Mouse (Mus musculus): ENCODE data around the gene Tm9sf1. TPM values are rescaled to one million over a fixed set of nuclear protein-coding genes. Genes with fewer than 3 reads are reported as not detected.
A peak's percentile ranks its signal among the peaks of the same experiment; 100 is the strongest.

Tm9sf1 gene
- polyA plus RNA-seq, 1 experiment from 2014 or later = 58.5 TPM

DNA sequence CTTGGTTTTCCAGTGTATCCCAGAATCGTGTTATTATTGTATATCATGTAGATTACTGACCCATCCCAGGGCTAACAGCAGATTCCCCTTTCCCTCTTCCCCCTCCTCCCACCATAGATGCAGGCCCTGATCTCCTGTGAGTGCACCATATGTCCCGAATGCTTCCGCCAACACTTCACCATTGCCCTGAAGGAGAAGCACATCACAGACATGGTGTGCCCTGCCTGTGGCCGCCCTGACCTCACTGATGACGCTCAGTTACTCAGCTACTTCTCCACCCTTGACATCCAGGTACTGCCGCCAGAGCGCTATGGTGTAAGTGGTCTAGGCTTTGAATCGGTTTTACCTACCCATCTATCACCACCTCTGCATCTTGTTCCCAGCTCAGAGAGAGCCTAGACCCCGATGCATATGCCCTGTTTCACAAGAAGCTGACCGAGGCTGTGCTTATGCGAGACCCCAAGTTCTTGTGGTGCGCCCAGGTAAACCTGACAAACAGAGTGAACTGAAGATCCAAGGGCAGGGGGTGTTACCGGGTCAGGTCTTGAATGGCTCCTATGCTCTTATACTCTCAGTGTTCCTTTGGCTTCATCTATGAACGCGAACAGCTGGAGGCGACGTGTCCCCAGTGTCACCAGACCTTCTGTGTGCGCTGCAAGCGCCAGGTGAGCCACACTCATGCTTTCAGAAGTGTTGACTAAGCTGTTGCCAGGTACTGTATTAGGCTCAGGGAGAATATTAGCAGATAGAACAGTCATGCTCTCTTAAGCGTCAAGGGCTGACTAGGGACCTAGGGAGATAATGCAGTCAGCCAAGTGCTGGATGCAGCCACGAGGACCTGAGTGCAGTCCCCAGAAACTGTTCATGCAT is 44.9 kb downstream of the Tm9sf1 start:
- Histone ChIP-seq H3K27ac (no peak overlapping the region), H3K27me3 (no peaks in the 10 kb centered on the region), H3K36me3 (peaks cover 92% of the 10 kb centered on the region), H3K4me3 (no peak overlapping the region), H3K4me2 (no peak overlapping the region), H3K9ac (no peak overlapping the region), H3K9me3 (no peaks in the 10 kb centered on the region), H3K4me1 (replicated peaks) (peaks cover 10% of the 10 kb centered on the region)
- no peak for ATAC-seq (ENCODE audit: low FRiP score)
- 95% methylated on average over 21 of the region's 21 CpGs for WGBS

DNA sequence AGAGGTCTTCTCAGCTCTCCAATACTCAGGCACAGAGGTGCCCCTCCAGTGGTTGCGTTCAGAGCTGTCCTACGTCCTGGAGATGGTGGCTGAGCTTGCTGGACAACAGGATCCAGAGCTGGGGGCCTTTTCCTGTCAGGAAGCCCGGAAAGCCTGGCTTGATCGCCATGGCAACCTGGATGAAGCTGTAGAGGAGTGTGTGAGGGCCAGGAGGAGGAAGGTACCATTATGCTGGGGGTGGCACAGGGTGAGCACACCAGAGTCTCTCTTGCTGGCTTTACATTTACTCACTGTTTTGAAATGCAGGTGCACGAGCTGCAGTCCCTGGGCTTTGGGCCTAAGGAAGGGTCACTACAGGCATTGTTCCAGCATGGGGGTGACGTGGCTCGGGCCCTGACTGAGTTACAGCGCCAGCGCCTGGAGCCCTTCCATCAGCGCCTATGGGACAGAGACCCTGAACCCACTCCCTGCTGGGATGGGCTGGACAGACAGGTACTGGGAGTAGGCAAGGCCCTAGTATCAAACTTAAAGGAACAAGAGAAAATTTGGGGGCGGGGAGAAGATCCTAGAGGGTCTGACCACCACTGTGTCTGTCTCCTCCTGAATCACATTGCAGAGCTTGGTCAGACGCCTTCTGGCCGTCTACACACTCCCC is 47.4 kb downstream of the Tm9sf1 start:
- Histone ChIP-seq H3K4me2 (no peak overlapping the region), H3K27me3 (no peaks in the 10 kb centered on the region), H3K9me3 (no peaks in the 10 kb centered on the region), H3K36me3 (peaks cover 69% of the 10 kb centered on the region), H3K9ac (no peak overlapping the region), H3K4me3 (no peak overlapping the region), H3K4me1 (replicated peaks) (peaks cover 26% of the 10 kb centered on the region), H3K27ac (no peak overlapping the region)
- no peak for ATAC-seq (ENCODE audit: low FRiP score)
- 72% methylated on average over 13 of the region's 13 CpGs for WGBS

DNA sequence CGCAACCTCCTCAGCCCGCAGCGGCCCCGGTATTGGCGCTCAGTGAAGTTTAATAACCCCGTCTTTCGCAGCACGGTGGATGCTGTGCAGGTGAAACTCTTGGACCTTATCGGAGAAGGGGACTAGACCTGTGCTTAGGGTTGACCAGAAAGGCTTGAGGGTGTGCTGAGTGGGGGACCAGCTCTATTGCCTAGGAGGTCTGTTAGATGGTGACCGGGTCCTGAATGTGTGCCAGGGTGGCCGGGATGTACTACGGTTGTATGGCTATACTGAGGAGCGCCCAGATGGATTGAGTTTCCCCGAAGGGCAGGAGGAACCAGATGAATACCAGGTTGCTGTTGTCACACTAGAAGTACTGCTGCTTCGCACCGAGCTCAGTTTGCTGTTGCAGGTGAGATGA is 51.4 kb downstream of the Tm9sf1 start:
- Histone ChIP-seq H3K27me3 (no peaks in the 10 kb centered on the region), H3K27ac (peak overlapping the region; percentile 94), H3K4me1 (replicated peaks) (peaks cover 42% of the 10 kb centered on the region), H3K4me2 (peak overlapping the region; percentile 87), H3K9me3 (no peaks in the 10 kb centered on the region), H3K4me3 (peak overlapping the region; percentile 96), H3K9ac (peak overlapping the region; percentile 94), H3K36me3 (peaks cover 45% of the 10 kb centered on the region)
- no peak for ATAC-seq (ENCODE audit: low FRiP score)
- WGBS = 8% methylated on average over 16 of the region's 16 CpGs

DNA sequence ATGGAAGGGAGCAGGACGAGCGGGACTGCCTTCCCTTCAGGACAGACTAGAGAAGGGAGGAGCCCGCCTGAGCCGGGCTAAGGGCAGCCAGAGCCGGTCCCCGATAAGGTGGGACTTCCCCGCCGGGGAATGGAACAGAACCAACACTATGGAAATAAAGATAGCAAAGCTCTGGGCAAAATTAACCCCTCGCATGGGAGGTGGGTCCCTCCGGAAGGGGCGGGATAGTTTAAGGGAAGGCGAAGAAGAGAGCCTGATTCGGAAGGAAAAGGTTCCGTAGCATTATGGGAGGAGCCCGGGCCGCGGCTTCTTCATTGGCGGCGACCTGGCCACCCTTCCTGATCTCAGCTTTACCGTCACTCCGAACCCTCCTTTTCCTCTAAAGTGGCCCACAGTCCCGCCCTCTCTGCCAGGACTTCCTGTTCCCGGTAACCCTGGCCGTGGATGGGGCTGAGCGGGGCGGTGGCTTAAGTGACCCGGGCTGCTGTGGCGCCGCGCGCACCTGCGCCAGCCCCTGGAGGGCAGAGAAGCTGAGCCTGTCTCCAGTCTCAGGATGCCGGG is 52.2 kb downstream of the Tm9sf1 start, which contains the start of gene Rnf31:
Gene Rnf31 (plus strand): TSS at position 378 of the 561 bp plus-strand sequence.
- WGBS = under 1% methylated on average over 33 of the region's 33 CpGs
- Histone ChIP-seq H3K9ac (peak within 1 kb of the TSS; percentile 94), H3K9me3 (no peaks in the 10 kb centered on the region), H3K4me1 (replicated peaks) (peaks cover 42% of the 10 kb centered on the region), H3K4me3 (peak within 1 kb of the TSS; percentile 96), H3K36me3 (peaks cover 43% of the 10 kb centered on the region), H3K27ac (peak within 1 kb of the TSS; percentile 94), H3K27me3 (no peaks in the 10 kb centered on the region), H3K4me2 (peak within 1 kb of the TSS; percentile 87)
- peak; percentile 92 for ATAC-seq (ENCODE audit: low FRiP score)

DNA sequence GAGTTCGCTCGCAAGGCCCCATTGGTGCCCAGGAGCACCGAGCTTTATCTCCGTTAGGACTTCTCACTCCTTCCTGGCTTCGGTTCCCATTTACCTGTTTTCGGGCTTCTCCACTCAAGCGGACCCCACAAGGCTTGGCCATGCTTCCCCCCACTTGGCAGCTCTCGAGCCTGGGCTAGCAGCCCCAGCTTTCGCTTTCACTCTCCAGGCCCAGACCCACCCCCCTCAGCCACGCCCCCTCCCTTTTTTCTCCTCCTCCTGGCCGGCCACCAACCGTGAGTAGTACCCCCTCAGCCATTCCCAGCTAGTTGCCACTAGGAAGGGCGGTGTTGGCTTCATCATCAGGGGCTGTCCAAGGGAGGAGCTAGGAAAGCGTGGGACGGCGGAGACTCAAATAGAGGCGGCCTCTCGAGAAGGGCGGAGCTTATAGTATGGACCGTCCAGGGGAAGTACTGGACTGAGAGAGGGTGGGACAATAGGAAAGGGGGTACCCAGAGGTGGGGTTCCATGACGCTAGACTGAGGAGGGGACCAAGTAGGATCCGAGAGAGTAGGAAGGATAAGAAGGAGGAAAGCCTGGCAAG is 52.8 kb downstream of the Tm9sf1 start, which contains the start of gene Psme2:
Gene Psme2 (minus strand): TSS at position 366 of the 583 bp plus-strand sequence.
- ATAC-seq (ENCODE audit: low FRiP score) = peak; percentile 97
- WGBS = 0% methylated on average over 22 of the region's 22 CpGs
- H3K4me1 ChIP-seq (replicated peaks) = peaks cover 41% of the 10 kb centered on the region
- H3K27me3 ChIP-seq = 0 out of 2 replicates have a peak, but pooled peaks cover under 1% of the 10 kb centered on the region
- H3K4me2 ChIP-seq = peak within 1 kb of the TSS; percentile 87
- peak within 1 kb of the TSS; percentile 94 for H3K9ac ChIP-seq
- H3K9me3 ChIP-seq = no peaks in the 10 kb centered on the region
- H3K4me3 ChIP-seq = peak within 1 kb of the TSS; percentile 96
- peak within 1 kb of the TSS; percentile 94 for H3K27ac ChIP-seq
- H3K36me3 ChIP-seq = peaks cover 37% of the 10 kb centered on the region

DNA sequence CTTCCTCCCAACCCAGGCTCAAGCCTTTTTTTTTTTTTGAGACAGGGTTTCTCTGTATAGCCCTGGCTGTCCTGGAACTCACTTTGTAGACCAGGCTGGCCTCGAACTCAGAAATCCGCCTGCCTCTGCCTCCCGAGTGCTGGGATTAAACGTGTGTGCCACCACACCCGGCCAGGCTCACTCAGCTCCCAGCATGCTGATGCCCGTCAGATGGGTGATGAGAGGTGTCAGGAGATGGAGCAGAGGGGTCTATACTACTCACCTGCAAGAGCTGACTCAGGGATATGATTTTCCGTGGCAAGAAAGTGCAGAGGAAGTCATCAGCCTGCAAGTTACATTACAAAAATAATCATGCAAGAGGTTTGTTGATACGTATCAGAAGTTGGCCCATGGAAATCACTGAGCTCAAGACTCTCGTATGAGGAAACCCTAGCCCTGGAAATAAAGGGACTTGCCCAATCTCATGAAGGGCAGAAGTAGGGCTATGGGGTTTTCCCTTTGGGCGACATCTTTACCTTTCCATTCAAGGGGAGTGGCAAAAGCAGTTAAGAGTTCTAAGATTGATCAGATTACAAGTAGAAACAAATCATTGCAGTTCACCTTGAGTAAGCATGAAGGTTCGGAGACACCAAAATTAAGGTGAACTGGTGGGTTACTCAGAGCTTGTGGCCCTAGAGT is 53.7 kb downstream of the Tm9sf1 start:
- Histone ChIP-seq H3K27ac (peak overlapping the region; percentile 94; the same call in 1 of the 2 replicates), H3K4me1 (replicated peaks) (peaks cover 41% of the 10 kb centered on the region), H3K9me3 (no peaks in the 10 kb centered on the region), H3K27me3 (0 out of 2 replicates have a peak, but pooled peaks cover 5% of the 10 kb centered on the region), H3K36me3 (peaks cover 28% of the 10 kb centered on the region), H3K9ac (peak overlapping the region; percentile 94), H3K4me2 (peak overlapping the region; percentile 87), H3K4me3 (peak overlapping the region; percentile 96)
- WGBS = 89% methylated on average over 11 of the region's 11 CpGs
- no peak for ATAC-seq (ENCODE audit: low FRiP score)

DNA sequence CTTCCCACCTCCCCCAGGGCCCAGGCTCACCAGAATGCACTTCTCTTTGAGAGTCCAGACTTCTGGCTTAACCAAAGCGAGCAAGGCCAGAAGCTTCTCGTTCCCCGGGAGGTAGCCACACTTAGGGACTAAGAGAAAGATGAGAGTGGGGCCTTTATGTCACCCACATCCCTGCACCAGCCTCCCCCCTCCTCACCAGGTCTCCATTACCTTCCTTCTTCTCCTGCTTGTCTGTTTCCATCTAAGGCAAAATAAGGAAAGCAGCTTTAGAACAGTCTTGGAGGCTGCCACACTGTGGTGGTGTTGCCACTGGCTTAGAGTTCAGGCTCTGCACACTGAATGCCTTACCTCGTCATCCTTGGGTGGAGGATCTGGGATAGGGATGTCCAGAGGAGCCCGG is 54.3 kb downstream of the Tm9sf1 start:
- peaks cover 47% of the 10 kb centered on the region for H3K4me1 ChIP-seq (replicated peaks)
- no peak overlapping the region for H3K27ac ChIP-seq
- no peak overlapping the region for H3K4me3 ChIP-seq
- H3K9me3 ChIP-seq = no peaks in the 10 kb centered on the region
- H3K27me3 ChIP-seq = 0 out of 2 replicates have a peak, but pooled peaks cover 6% of the 10 kb centered on the region
- peaks cover 22% of the 10 kb centered on the region for H3K36me3 ChIP-seq
- peak overlapping the region; percentile 94; the same call in 1 of the 2 replicates for H3K9ac ChIP-seq
- H3K4me2 ChIP-seq = no peak overlapping the region
- no peak for ATAC-seq (ENCODE audit: low FRiP score)
- 93% methylated on average over 5 of the region's 5 CpGs for WGBS

DNA sequence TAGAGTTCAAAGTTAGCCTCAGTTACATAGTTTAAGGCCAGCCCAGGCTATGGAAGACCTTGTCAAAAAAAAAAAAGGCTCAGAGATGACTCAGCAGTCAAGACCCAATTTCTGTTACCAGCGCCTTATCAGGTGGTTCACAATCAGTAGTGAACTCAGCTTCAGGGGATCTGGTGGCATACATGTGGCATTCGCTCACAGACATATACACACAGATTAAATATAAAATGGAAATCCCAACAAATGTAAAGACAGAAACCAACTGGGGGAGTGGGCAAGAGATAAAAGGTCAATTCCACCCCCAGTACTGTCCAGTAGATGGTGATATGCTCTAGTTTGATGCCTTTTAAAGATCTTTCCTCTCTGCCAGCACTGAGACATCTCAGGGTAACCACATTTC is 57.5 kb downstream of the Tm9sf1 start:
- peaks cover 26% of the 10 kb centered on the region for H3K4me1 ChIP-seq (replicated peaks)
- no peak overlapping the region for H3K27ac ChIP-seq
- H3K4me3 ChIP-seq = no peak overlapping the region
- H3K9me3 ChIP-seq = no peaks in the 10 kb centered on the region
- ATAC-seq (ENCODE audit: low FRiP score) = no peak
- peaks cover 26% of the 10 kb centered on the region for H3K36me3 ChIP-seq
- no peak overlapping the region for H3K9ac ChIP-seq
- no peak overlapping the region for H3K4me2 ChIP-seq
- H3K27me3 ChIP-seq = 0 out of 2 replicates have a peak, but pooled peaks cover 8% of the 10 kb centered on the region
- WGBS = 95% methylated on average over 2 of the region's 2 CpGs

Other genes with a start within 250 kb of the Tm9sf1 start
- gene Dhrs4, start 165.0 kb downstream of the Tm9sf1 start, polyA plus RNA-seq (2015; fragmentation: Nextera tagmentation; extraction: Ambion mirVana) = 24.4 and 30.9 TPM in 2 replicates
- gene Carmil3, start 153.2 kb downstream of the Tm9sf1 start, polyA plus RNA-seq (2015; fragmentation: Nextera tagmentation; extraction: Ambion mirVana) = 21.6 and 22.1 TPM in 2 replicates
- gene Cpne6, start 133.4 kb downstream of the Tm9sf1 start, polyA plus RNA-seq (2015; fragmentation: Nextera tagmentation; extraction: Ambion mirVana) = 2.4 and 2.5 TPM in 2 replicates
- gene Nrl, start 118.8 kb downstream of the Tm9sf1 start, polyA plus RNA-seq (2015; fragmentation: Nextera tagmentation; extraction: Ambion mirVana) = 0.05 and 0.10 TPM in 2 replicates
- 20.7 and 21.5 TPM in 2 replicates for gene Pck2, start 103.5 kb downstream of the Tm9sf1 start, polyA plus RNA-seq (2015; fragmentation: Nextera tagmentation; extraction: Ambion mirVana)
- gene Dcaf11, start 83.8 kb downstream of the Tm9sf1 start, polyA plus RNA-seq (2015; fragmentation: Nextera tagmentation; extraction: Ambion mirVana) = 124 and 130 TPM in 2 replicates
- gene A730061H03Rik, start 83.4 kb downstream of the Tm9sf1 start, polyA plus RNA-seq (2015; fragmentation: Nextera tagmentation; extraction: Ambion mirVana) = 0.71 and 2.0 TPM in 2 replicates
- gene Fitm1, start 68.2 kb downstream of the Tm9sf1 start, polyA plus RNA-seq (2015; fragmentation: Nextera tagmentation; extraction: Ambion mirVana) = 0.40 and 0.54 TPM in 2 replicates
- gene Psme1, start 65.7 kb downstream of the Tm9sf1 start, polyA plus RNA-seq (2015; fragmentation: Nextera tagmentation; extraction: Ambion mirVana) = 188 TPM in 2 replicates
- 15.7 and 20.4 TPM in 2 replicates for gene Emc9, start 58.5 kb downstream of the Tm9sf1 start, polyA plus RNA-seq (2015; fragmentation: Nextera tagmentation; extraction: Ambion mirVana)
- gene Psme2, start 52.7 kb downstream of the Tm9sf1 start, polyA plus RNA-seq (2015; fragmentation: Nextera tagmentation; extraction: Ambion mirVana) = 198 and 215 TPM in 2 replicates
- gene Rnf31, start 52.1 kb downstream of the Tm9sf1 start, polyA plus RNA-seq (2015; fragmentation: Nextera tagmentation; extraction: Ambion mirVana) = 18.8 and 20.8 TPM in 2 replicates
- gene Irf9, start 40.2 kb downstream of the Tm9sf1 start, polyA plus RNA-seq (2015; fragmentation: Nextera tagmentation; extraction: Ambion mirVana) = 9.0 and 10.0 TPM in 2 replicates
- 15.1 and 16.0 TPM in 2 replicates for gene Rec8, start 25.8 kb downstream of the Tm9sf1 start, polyA plus RNA-seq (2015; fragmentation: Nextera tagmentation; extraction: Ambion mirVana)
- 86.1 and 96.7 TPM in 2 replicates for gene Ipo4, start 7.8 kb downstream of the Tm9sf1 start, polyA plus RNA-seq (2015; fragmentation: Nextera tagmentation; extraction: Ambion mirVana)
- gene Gm49378, start 5.9 kb downstream of the Tm9sf1 start, polyA plus RNA-seq (2015; fragmentation: Nextera tagmentation; extraction: Ambion mirVana) = 2.2 and 2.8 TPM in 2 replicates
- 0.41 and 0.43 TPM in 2 replicates for gene Tssk4, start 6.4 kb upstream of the Tm9sf1 start, polyA plus RNA-seq (2015; fragmentation: Nextera tagmentation; extraction: Ambion mirVana)
- 74.7 and 77.5 TPM in 2 replicates for gene Mdp1, start 16.7 kb upstream of the Tm9sf1 start, polyA plus RNA-seq (2015; fragmentation: Nextera tagmentation; extraction: Ambion mirVana)
- gene Gmpr2, start 28.1 kb upstream of the Tm9sf1 start, polyA plus RNA-seq (2015; fragmentation: Nextera tagmentation; extraction: Ambion mirVana) = 51.1 and 52.9 TPM in 2 replicates
- 585 and 628 TPM in 2 replicates for gene Nedd8, start 28.3 kb upstream of the Tm9sf1 start, polyA plus RNA-seq (2015; fragmentation: Nextera tagmentation; extraction: Ambion mirVana)
- gene Tinf2, start 38.0 kb upstream of the Tm9sf1 start, polyA plus RNA-seq (2015; fragmentation: Nextera tagmentation; extraction: Ambion mirVana) = 28.0 and 31.8 TPM in 2 replicates
- 0.19 and 0.47 TPM in 2 replicates for gene Tgm1, start 70.1 kb upstream of the Tm9sf1 start, polyA plus RNA-seq (2015; fragmentation: Nextera tagmentation; extraction: Ambion mirVana)
- 56.4 and 57.0 TPM in 2 replicates for gene Rabggta, start 78.5 kb upstream of the Tm9sf1 start, polyA plus RNA-seq (2015; fragmentation: Nextera tagmentation; extraction: Ambion mirVana)
- gene Dhrs1, start 101.9 kb upstream of the Tm9sf1 start, polyA plus RNA-seq (2015; fragmentation: Nextera tagmentation; extraction: Ambion mirVana) = 77.4 and 79.2 TPM in 2 replicates
- 28.7 and 33.5 TPM in 2 replicates for gene Nop9, start 101.9 kb upstream of the Tm9sf1 start, polyA plus RNA-seq (2015; fragmentation: Nextera tagmentation; extraction: Ambion mirVana)
- 0.25 TPM in 2 replicates for gene Cideb, start 114.7 kb upstream of the Tm9sf1 start, polyA plus RNA-seq (2015; fragmentation: Nextera tagmentation; extraction: Ambion mirVana)
- gene Ltb4r2, start 117.6 kb upstream of the Tm9sf1 start, polyA plus RNA-seq (2015; fragmentation: Nextera tagmentation; extraction: Ambion mirVana) = 0.43 and 0.56 TPM in 2 replicates
- gene Ltb4r1, start 122.2 kb upstream of the Tm9sf1 start, polyA plus RNA-seq (2015; fragmentation: Nextera tagmentation; extraction: Ambion mirVana) = 0.32 and 0.74 TPM in 2 replicates
- gene Adcy4, start 140.3 kb upstream of the Tm9sf1 start, polyA plus RNA-seq (2015; fragmentation: Nextera tagmentation; extraction: Ambion mirVana) = 5.3 and 6.0 TPM in 2 replicates
- gene Ripk3, start 145.1 kb upstream of the Tm9sf1 start, polyA plus RNA-seq (2015; fragmentation: Nextera tagmentation; extraction: Ambion mirVana) = 2.6 and 3.7 TPM in 2 replicates
- gene Nfatc4, start 179.3 kb upstream of the Tm9sf1 start, polyA plus RNA-seq (2015; fragmentation: Nextera tagmentation; extraction: Ambion mirVana) = 10.8 and 12.0 TPM in 2 replicates
- gene Nynrin, start 210.2 kb upstream of the Tm9sf1 start, polyA plus RNA-seq (2015; fragmentation: Nextera tagmentation; extraction: Ambion mirVana) = 11.7 and 11.9 TPM in 2 replicates
- 0.14 and 0.27 TPM in 2 replicates for gene Cbln3, start 240.6 kb upstream of the Tm9sf1 start, polyA plus RNA-seq (2015; fragmentation: Nextera tagmentation; extraction: Ambion mirVana)
- 10.0 and 11.1 TPM in 2 replicates for gene Khnyn, start 241.1 kb upstream of the Tm9sf1 start, polyA plus RNA-seq (2015; fragmentation: Nextera tagmentation; extraction: Ambion mirVana)